Mouse (Mus musculus) ES-E14 (cell line): ENCODE data around the gene Utrn. TPM values are rescaled to one million over a fixed set of nuclear protein-coding genes. Genes with fewer than 3 reads are reported as not detected.
A peak's percentile ranks its signal among the peaks of the same experiment; 100 is the strongest.

Experiments
- DNase-seq: peaks from one replicate; pipeline ENCODE4 v3.0.0-alpha.2; 2013; ENCODE audit warnings: low read depth, low spot score
- H3K27ac ChIP-seq: 2 replicates; pipeline ENCODE4 v1.5.1; 2012; ENCODE audit warnings: low read depth, mild to moderate bottlenecking, low read length, moderate library complexity, mixed read lengths; ENCODE audit not compliant: poor library complexity, insufficient read depth, severe bottlenecking
- H3K36me3 ChIP-seq: 2 replicates; pipeline ENCODE4 v1.6.1; 2012; ENCODE audit warnings: mild to moderate bottlenecking, low read length, moderate library complexity, mixed read lengths; ENCODE audit not compliant: control insufficient read depth, poor library complexity, insufficient read depth, severe bottlenecking
- H3K4me1 ChIP-seq, 2 experiments: fragments of 150-350 bp in 1 of 2; sonication (generic) in 1 of 2; 2 replicates each; pipeline ENCODE4 v1.6.1; 2012; ENCODE audit warnings: low read length in 2 of 2, mild to moderate bottlenecking in 1 of 2, mixed read lengths in 1 of 2; ENCODE audit not compliant: control insufficient read depth in 2 of 2, insufficient read depth in 2 of 2, poor library complexity in 1 of 2
- H3K4me3 ChIP-seq, 2 experiments: fragments of 150-350 bp in 1 of 2; sonication (generic) in 1 of 2; 2 replicates each; pipeline ENCODE4 v1.5.1; 2012; ENCODE audit warnings: low read length in 2 of 2, low read depth in 1 of 2, mild to moderate bottlenecking in 1 of 2, mixed read lengths in 1 of 2; ENCODE audit not compliant: insufficient read depth in 1 of 2, poor library complexity in 1 of 2, severe bottlenecking in 1 of 2
- H3K9ac ChIP-seq: 2 replicates; pipeline ENCODE4 v1.6.1; 2012; ENCODE audit warnings: low read depth, mild to moderate bottlenecking, low read length, mixed read lengths; ENCODE audit not compliant: poor library complexity, insufficient read depth, severe bottlenecking
- H3K9me3 ChIP-seq: fragments of 150-350 bp; sonication (generic); 2 replicates; pipeline ENCODE4 v1.6.1; 2012; ENCODE audit warnings: low read depth, mild to moderate bottlenecking, low read length; ENCODE audit not compliant: control insufficient read depth, insufficient read depth
- CHD2 ChIP-seq: IDR thresholded peaks from 2 replicates; pipeline ENCODE4 v1.6.1; 2014; ENCODE audit warnings: mild to moderate bottlenecking, low read depth, low read length, inconsistent platforms
- HCFC1 ChIP-seq: IDR thresholded peaks from 2 replicates; pipeline ENCODE4 v1.6.1; 2012; ENCODE audit warnings: low read length, inconsistent platforms, borderline replicate concordance; ENCODE audit not compliant: insufficient read depth
- MAFK ChIP-seq: IDR thresholded peaks from 2 replicates; pipeline ENCODE4 v1.6.1; 2014; ENCODE audit warnings: mild to moderate bottlenecking, low read depth, low read length, inconsistent platforms; ENCODE audit not compliant: insufficient read depth
- ZC3H11A ChIP-seq: IDR thresholded peaks from 2 replicates; pipeline ENCODE4 v1.6.1; 2012; ENCODE audit warnings: low read depth, mild to moderate bottlenecking, inconsistent platforms, low read length, borderline replicate concordance
- ZNF384 ChIP-seq: IDR thresholded peaks from 2 replicates; pipeline ENCODE4 v1.6.1; 2012; ENCODE audit warnings: low read depth, low read length, inconsistent platforms
- in situ Hi-C, 2 experiments: fragments of 600-800 bp; cut with MboI; formaldehyde crosslinking; loops; one replicate each; pipeline ENCODE4 v1.15.1; 2025; ENCODE audit warnings: low sequenced_read_pairs in 2 of 2, inconsistent platforms in 1 of 2; ENCODE audit not compliant: unreplicated experiment in 2 of 2
- total RNA-seq: library from RNA; depleted of rRNA; stranded (reverse); fragments of 300-350 nt; gene quantifications from 2 replicates; pipeline ENCODE4 v1.2.3, GENCODE M21; 2012

Gene Utrn
- total RNA-seq, 1 experiment = 66.9 TPM

DNA sequence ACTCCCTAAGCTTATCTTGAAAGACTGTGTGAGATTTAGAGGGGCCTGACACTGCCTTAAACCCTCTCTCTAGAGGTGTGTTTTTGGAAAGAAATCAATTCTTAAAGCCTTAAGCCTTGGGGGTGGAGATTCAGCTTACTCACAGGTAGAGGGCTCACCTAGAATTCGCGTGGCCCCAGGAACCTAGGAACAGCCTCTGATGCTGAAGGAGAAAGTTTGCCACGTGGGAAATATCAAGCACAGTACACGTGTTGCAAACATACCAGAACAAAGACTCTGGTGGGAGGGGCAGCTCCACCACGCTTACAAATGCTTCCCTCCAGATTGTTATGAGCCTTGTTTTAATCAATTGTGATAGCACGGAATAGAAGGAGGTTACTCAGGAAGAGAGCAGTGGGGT is 96.0 kb downstream of the Utrn start:
- no peaks in the 10 kb centered on the region for H3K36me3 ChIP-seq
- H3K4me1 ChIP-seq = no peaks in the 10 kb centered on the region
- no peak for DNase-seq
- H3K9me3 ChIP-seq = no peaks in the 10 kb centered on the region
- no peak overlapping the region for H3K9ac ChIP-seq
- no peak overlapping the region for H3K27ac ChIP-seq
- in situ Hi-C loops = no loop called here
- TF ChIP-seq ZNF384 (no peak), ZC3H11A (no peak), MAFK (no peak), HCFC1 (no peak), CHD2 (no peak)
- H3K4me3 ChIP-seq = no peak overlapping the region

DNA sequence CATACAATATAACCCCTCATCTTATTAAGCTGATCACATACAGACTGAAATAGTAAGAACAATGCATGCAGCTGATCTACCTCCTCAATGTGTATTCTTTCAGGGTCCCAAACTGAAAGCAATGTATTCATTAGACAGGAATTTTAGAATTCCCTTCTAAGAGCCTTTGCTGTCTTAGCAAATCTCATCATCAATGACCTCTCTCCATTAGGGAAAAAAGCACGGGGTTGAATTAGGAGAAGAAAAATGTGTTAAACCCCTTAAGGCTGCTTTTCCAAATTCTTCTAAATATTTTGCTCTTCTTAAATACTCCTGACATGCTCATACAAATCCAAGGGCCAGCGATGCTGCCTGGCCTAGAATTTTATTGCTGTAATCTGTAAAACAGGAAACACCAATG is 97.7 kb downstream of the Utrn start:
- in situ Hi-C loops = no loop called here
- TF ChIP-seq ZC3H11A = no peak
- no peak for TF ChIP-seq ZNF384
- TF ChIP-seq MAFK = no peak
- TF ChIP-seq HCFC1 = no peak
- TF ChIP-seq CHD2 = no peak
- Histone ChIP-seq H3K9me3 (no peaks in the 10 kb centered on the region), H3K4me1 (no peaks in the 10 kb centered on the region), H3K9ac (no peak overlapping the region), H3K27ac (no peak overlapping the region), H3K4me3 (no peak overlapping the region), H3K36me3 (no peaks in the 10 kb centered on the region)
- no peak for DNase-seq

DNA sequence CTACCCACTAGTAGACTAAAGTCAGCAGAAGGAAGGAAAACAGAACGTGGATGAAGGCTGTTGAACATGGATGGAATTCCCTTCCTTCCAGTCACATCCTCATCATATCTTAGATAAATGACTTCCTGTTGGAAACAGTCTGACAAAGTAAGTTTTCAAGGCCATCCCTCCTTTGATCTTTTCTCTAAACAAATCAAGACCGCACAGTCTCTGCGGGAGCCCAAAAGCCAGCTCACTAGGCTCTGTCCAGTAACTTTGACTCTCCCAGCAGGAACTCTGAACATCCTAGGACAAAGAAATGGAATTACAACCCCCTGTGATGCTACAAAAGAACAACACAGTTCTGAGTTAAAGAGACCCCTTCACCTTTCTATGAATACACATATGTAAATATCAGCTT is 106.5 kb downstream of the Utrn start:
- H3K4me3 ChIP-seq = no peak overlapping the region
- in situ Hi-C loops = no loop called here
- no peak for TF ChIP-seq CHD2
- no peak for TF ChIP-seq ZNF384
- TF ChIP-seq ZC3H11A = no peak
- no peak for TF ChIP-seq MAFK
- no peak for TF ChIP-seq HCFC1
- no peak overlapping the region for H3K9ac ChIP-seq
- H3K36me3 ChIP-seq = no peaks in the 10 kb centered on the region
- no peaks in the 10 kb centered on the region for H3K4me1 ChIP-seq
- H3K9me3 ChIP-seq = no peaks in the 10 kb centered on the region
- DNase-seq = peak; percentile 54
- no peak overlapping the region for H3K27ac ChIP-seq

DNA sequence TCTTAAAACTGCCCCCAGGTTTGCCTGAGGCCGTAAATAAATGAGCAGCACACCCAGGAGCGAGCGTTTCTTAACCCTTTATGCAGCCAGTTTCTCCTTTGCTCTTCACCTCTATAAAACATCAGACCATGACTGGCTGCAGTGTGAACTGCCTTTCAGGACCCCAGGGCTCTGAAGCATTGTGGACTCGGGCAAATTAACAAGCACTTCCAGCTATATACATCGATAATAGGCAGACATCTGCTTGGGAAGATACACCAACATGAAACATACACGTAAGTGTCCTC is 110.5 kb downstream of the Utrn start:
- Histone ChIP-seq H3K4me1 (no peaks in the 10 kb centered on the region), H3K9me3 (no peaks in the 10 kb centered on the region), H3K36me3 (no peaks in the 10 kb centered on the region), H3K4me3 (no peak overlapping the region), H3K27ac (no peak overlapping the region), H3K9ac (no peak overlapping the region)
- TF ChIP-seq CHD2 = no peak
- TF ChIP-seq MAFK = no peak
- TF ChIP-seq ZC3H11A = no peak
- TF ChIP-seq ZNF384 = no peak
- TF ChIP-seq HCFC1 = no peak
- DNase-seq = no peak
- in situ Hi-C loops = no loop called here

DNA sequence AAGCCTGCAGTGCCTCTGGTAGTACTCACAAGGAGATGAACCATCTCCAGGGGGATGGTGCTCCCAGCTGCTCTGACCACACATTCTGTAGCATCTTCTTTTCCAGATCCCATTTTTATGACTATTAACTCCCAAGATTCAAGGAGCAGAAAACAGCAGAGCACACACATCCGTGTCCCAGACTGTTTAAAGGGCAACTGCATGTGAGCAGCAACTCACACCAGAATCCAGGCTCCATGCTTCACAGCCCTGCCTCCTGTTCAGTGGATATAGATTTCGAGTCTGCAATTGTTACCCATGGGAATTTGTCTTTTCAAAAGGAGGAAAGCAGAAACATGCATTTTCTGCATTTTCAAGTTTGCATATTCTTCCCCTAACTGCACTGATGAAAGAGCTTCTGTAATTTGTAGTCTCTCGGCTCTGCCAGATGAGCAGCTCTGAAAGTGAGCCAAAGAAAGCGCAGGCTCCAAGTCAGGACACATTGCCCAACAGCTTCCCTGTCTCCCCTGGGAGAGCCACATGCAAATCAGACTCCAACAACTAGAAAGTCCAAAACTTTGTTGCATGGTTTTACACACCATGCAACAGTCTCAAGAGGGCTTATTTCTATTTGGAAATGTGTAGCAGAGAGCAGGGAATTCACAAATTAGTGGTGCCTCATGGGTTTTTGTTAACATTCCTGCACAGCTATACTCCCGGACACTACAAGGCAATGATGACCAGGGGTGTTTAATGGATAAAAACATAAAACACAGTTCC is 111.0 kb downstream of the Utrn start:
- no peaks in the 10 kb centered on the region for H3K4me1 ChIP-seq
- no peak overlapping the region for H3K27ac ChIP-seq
- in situ Hi-C loops = no loop called here
- TF ChIP-seq ZNF384 (no peak), ZC3H11A (no peak), HCFC1 (no peak), MAFK (no peak), CHD2 (no peak)
- no peak overlapping the region for H3K9ac ChIP-seq
- DNase-seq = no peak
- H3K4me3 ChIP-seq = no peak overlapping the region
- H3K36me3 ChIP-seq = no peaks in the 10 kb centered on the region
- no peaks in the 10 kb centered on the region for H3K9me3 ChIP-seq
